8 mouse cellular contexts compared by ENCODE assay signal in the genomic region with DNA sequence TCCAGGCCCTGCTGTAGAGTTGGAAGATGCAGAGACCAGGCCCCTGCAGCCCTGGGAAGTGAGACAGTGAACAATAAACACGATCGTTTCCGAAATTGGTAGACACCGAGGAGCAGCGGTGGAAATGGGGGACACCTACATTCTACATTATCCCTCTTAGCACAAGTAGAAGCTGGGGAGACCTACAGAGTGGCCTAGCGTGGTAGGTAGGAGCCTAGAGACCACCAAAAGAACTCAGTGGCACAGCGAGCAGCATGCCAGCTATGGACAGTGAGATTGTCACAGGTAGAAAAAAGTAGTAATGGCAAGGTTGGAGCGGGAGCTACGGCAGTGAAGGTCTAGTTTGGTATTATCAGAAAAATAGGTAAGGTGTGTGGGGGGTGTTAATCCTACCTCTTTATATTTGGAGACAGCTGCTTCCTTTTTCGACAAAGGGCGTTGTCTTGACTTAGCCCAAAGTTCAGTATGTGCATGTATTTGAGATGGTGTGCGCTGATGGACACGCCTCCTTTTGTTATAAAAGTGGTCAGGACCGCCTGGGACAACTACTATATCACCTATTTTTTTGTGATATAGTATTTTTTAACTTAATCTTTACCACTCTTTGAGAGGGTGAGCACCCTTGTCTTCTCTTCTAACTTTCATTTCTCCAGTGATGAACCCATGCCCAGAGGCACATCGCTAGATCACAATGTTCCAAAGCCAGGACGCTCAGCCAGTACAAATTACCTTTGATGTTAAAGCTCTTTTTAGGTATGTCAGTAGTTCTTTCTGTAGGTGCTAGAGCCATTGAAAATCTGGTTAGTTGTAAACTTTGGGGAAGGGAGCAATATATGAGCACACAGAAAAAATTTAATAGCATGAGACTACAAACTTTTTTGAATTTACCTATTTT. TPM values are rescaled to one million over a fixed set of nuclear protein-coding genes. Genes with fewer than 3 reads are reported as not detected.
DNase-seq lines count a peak whose midpoint lies in the region; ATAC-seq and TF ChIP-seq lines count a peak whose summit lies in the region.

No protein-coding gene starts in this region.

- peak overlapping the region; percentile 83 for H3K4me2 ChIP-seq in hindbrain, postnatal 0 days (ENCODE audit: low read depth, low read length)
- peak overlapping the region; percentile 82 for H3K4me2 ChIP-seq in midbrain, embryonic 16.5 days (ENCODE audit: low read length)

- no peak for TF ChIP-seq CTCF in liver, adult 2 months (IDR thresholded peaks at IDR 0.05; ENCODE audit: low read depth, low read length)
- no peak for TF ChIP-seq CTCF in cortical plate, adult 2 months (IDR thresholded peaks at IDR 0.05; ENCODE audit: extremely low read depth, insufficient read depth, low read length)
- TF ChIP-seq CTCF in hindbrain, postnatal 0 days (IDR thresholded peaks at IDR 0.05; ENCODE audit: low read depth), result no peak

- H3K27me3 ChIP-seq in liver, adult 2 months (ENCODE audit: control insufficient read depth, insufficient read depth, low read length), result no peaks in the 10 kb centered on the region
- no peaks in the 10 kb centered on the region for H3K27me3 ChIP-seq in hindbrain, postnatal 0 days (ENCODE audit: insufficient read depth, low read length)
- H3K27me3 ChIP-seq in midbrain, embryonic 16.5 days (ENCODE audit: control insufficient read depth, insufficient read depth, low read depth, low read length), result no peaks in the 10 kb centered on the region

- intact Hi-C loops in gastrocnemius, postnatal 36 days (cut with DNase I), result no loop called here

- ATAC-seq in hindbrain, postnatal 0 days, result no peak
- ATAC-seq in midbrain, embryonic 16.5 days, result no peak

- H3K4me3 ChIP-seq in liver, adult 2 months (ENCODE audit: insufficient read depth, low read depth, low read length), result peak overlapping the region; percentile 51
- peak overlapping the region; percentile 72 for H3K4me3 ChIP-seq in cortical plate, adult 2 months (ENCODE audit: insufficient read depth, low read length)
- H3K4me3 ChIP-seq in hindbrain, postnatal 0 days (ENCODE audit: low read length), result peak overlapping the region; percentile 40
- H3K4me3 ChIP-seq in midbrain, embryonic 16.5 days (ENCODE audit: low read depth, low read length), result peak overlapping the region; percentile 41

- H3K9me3 ChIP-seq in hindbrain, postnatal 0 days (ENCODE audit: low read length), result no peaks in the 10 kb centered on the region
- H3K9me3 ChIP-seq in midbrain, embryonic 16.5 days (replicated peaks; ENCODE audit: control insufficient read depth, low read length, poor library complexity, severe bottlenecking), result no peaks in the 10 kb centered on the region

- peak overlapping the region; percentile 83 for H3K9ac ChIP-seq in liver, adult 2 months (ENCODE audit: low read depth, low read length)
- peak overlapping the region; percentile 54 for H3K9ac ChIP-seq in hindbrain, postnatal 0 days (replicated peaks; ENCODE audit: low read length)
- H3K9ac ChIP-seq in midbrain, embryonic 16.5 days (ENCODE audit: low read depth, low read length), result peak overlapping the region; percentile 43

- peak overlapping the region; percentile 88 for H3K27ac ChIP-seq in liver, adult 2 months (replicated peaks; ENCODE audit: insufficient read depth, low read depth, low read length)
- peak overlapping the region; percentile 84; the same call in 1 of the 2 replicates for H3K27ac ChIP-seq in cortical plate, adult 2 months (ENCODE audit: insufficient read depth, low read length)
- peak overlapping the region; percentile 90 for H3K27ac ChIP-seq in hindbrain, postnatal 0 days
- peak overlapping the region; percentile 69 for H3K27ac ChIP-seq in midbrain, embryonic 16.5 days (ENCODE audit: low read length)

- peaks cover 12% of the 10 kb centered on the region for H3K79me2 ChIP-seq in liver, adult 2 months (ENCODE audit: control insufficient read depth, insufficient read depth, low read length)

- WGBS in liver, adult 2 months, result 45% methylated on average over 16 of the region's 16 CpGs
- WGBS in hindbrain, postnatal 0 days, result 73% methylated on average over 16 of the region's 16 CpGs
- WGBS in midbrain, embryonic 16.5 days, result 67% methylated on average over 16 of the region's 16 CpGs

- peaks cover 16% of the 10 kb centered on the region for H3K4me1 ChIP-seq in liver, adult 2 months (ENCODE audit: control insufficient read depth, insufficient read depth, low read length)
- peaks cover 4% of the 10 kb centered on the region for H3K4me1 ChIP-seq in cortical plate, adult 2 months (ENCODE audit: control insufficient read depth, insufficient read depth, low read length)
- peaks cover 23% of the 10 kb centered on the region for H3K4me1 ChIP-seq in hindbrain, postnatal 0 days (ENCODE audit: insufficient read depth, low read length)
- peaks cover 33% of the 10 kb centered on the region for H3K4me1 ChIP-seq in midbrain, embryonic 16.5 days (ENCODE audit: control insufficient read depth, insufficient read depth, low read length)

- no peaks in the 10 kb centered on the region for H3K36me3 ChIP-seq in liver, adult 2 months (ENCODE audit: control insufficient read depth, insufficient read depth, low read length)
- no peaks in the 10 kb centered on the region for H3K36me3 ChIP-seq in hindbrain, postnatal 0 days (ENCODE audit: insufficient read depth, low read length)
- H3K36me3 ChIP-seq in midbrain, embryonic 16.5 days (ENCODE audit: control insufficient read depth, insufficient read depth, low read length), result no peaks in the 10 kb centered on the region

- DNase-seq in liver, adult 2 months (ENCODE audit: extremely low read depth, low read depth, low spot score), result peak; percentile 33
- DNase-seq in liver, result no peak
- no peak for DNase-seq in hindbrain, postnatal 0 days (ENCODE audit: low spot score)
- no peak for DNase-seq in gastrocnemius, postnatal 36 days
- no peak for DNase-seq in adrenal gland, postnatal 14 days
- no peak for DNase-seq in cerebellum, postnatal 10 days

- TF ChIP-seq POLR2A in liver, adult 2 months (IDR thresholded peaks at IDR 0.05; ENCODE audit: extremely low read depth, insufficient read depth, low read length), result no peak
- TF ChIP-seq POLR2A in cortical plate, adult 2 months (IDR thresholded peaks at IDR 0.05; ENCODE audit: extremely low read depth, insufficient read depth, low read length), result no peak

RNA-seq across cellular contexts. Expression of a gene that starts 1.2 kb away (rescaled TPM):
- 157 and 174 TPM in 2 replicates for total RNA-seq in liver, adult 2 months (2014; rRNA removed)
- 132 and 152 TPM in 2 replicates for polyA plus RNA-seq in liver, adult 2 months (2012; rRNA removed)
- polyA plus RNA-seq in cortical plate, adult 2 months (2012; rRNA removed), result 77.6 and 80.1 TPM in 2 replicates
- total RNA-seq in hindbrain, postnatal 0 days (2014; rRNA removed), result 81.0 and 85.0 TPM in 2 replicates
- 105 and 112 TPM in 2 replicates for polyA plus RNA-seq in hindbrain, postnatal 0 days (2015; fragmentation: Nextera tagmentation; extraction: Ambion mirVana)
- polyA plus RNA-seq in midbrain, embryonic 16.5 days (2015; fragmentation: Nextera tagmentation; extraction: Ambion mirVana), result 112 and 115 TPM in 2 replicates
- 10 to 100 TPM; 53.7 to 59.3 TPM for total RNA-seq in gastrocnemius, postnatal 36 days (2021)
- total RNA-seq in adrenal gland, postnatal 14 days (2021), result 121 and 125 TPM in 2 replicates
